Mouse (Mus musculus) monocyte, adult 2 months (primary cell): ENCODE results near the gene Tmem274.
A peak's percentile ranks its signal among the peaks of the same experiment; 100 is the strongest.

Experiments used
- DNase-seq, 2 experiments: peaks; one replicate each; pipeline ENCODE4 v3.0.0; 2022; ENCODE audit warnings: low spot score in 2 of 2, low read depth in 1 of 2

Tmem274 gene

GRCm38 (mm10) chr4:149469557-149469956, 7.6 kb upstream of the Tmem274 start:
- no peak for DNase-seq

GRCm38 (mm10) chr4:149475096-149475495, 2.1 kb upstream of the Tmem274 start:
- no peak for DNase-seq

- DNase-seq, result no peak
These were observed 7.4 kb downstream of the Tmem274 start for GRCm38 (mm10) chr4:149484566-149484965.

- DNase-seq, result peak; percentile 70 to 80
These were observed 8.1 kb downstream of the Tmem274 start, which contains the start of the genes Nmnat1 and Lzic for GRCm38 (mm10) chr4:149485053-149485824. Nmnat1 (minus strand) TSS chr4:149485202. Lzic (plus strand) TSS chr4:149485229.

- no peak for DNase-seq
These were observed 8.6 kb downstream of the Tmem274 start for GRCm38 (mm10) chr4:149485825-149486206.

GRCm38 (mm10) chr4:149487729-149488128, 10.6 kb downstream of the Tmem274 start:
- DNase-seq, result no peak

GRCm38 (mm10) chr4:149489415-149490240, 12.4 kb downstream of the Tmem274 start:
- no peak for DNase-seq

GRCm38 (mm10) chr4:149491151-149491550, 14.0 kb downstream of the Tmem274 start:
- no peak for DNase-seq

GRCm38 (mm10) chr4:149496612-149497011, 19.4 kb downstream of the Tmem274 start:
- DNase-seq, result no peak

GRCm38 (mm10) chr4:149498901-149499300, 21.7 kb downstream of the Tmem274 start:
- no peak for DNase-seq

- no peak for DNase-seq
These were observed 22.6 kb downstream of the Tmem274 start for GRCm38 (mm10) chr4:149499790-149500189.

GRCm38 (mm10) chr4:149504363-149504762, 27.2 kb downstream of the Tmem274 start:
- no peak for DNase-seq

GRCm38 (mm10) chr4:149504858-149505257, 27.7 kb downstream of the Tmem274 start:
- DNase-seq, result no peak

- DNase-seq, result no peak
These were observed 28.2 kb downstream of the Tmem274 start for GRCm38 (mm10) chr4:149505261-149505967.

GRCm38 (mm10) chr4:149506904-149507303, 29.7 kb downstream of the Tmem274 start:
- DNase-seq, result no peak

- DNase-seq, result no peak
These were observed 34.1 kb downstream of the Tmem274 start for GRCm38 (mm10) chr4:149511221-149511646.

GRCm38 (mm10) chr4:149512072-149512471, 34.9 kb downstream of the Tmem274 start:
- DNase-seq, result no peak

GRCm38 (mm10) chr4:149515706-149516105, 38.5 kb downstream of the Tmem274 start:
- DNase-seq, result no peak

GRCm38 (mm10) chr4:149517868-149518340, 40.7 kb downstream of the Tmem274 start, which contains the start of gene Ctnnbip1:
Ctnnbip1 (plus strand) TSS chr4:149518236.
- DNase-seq, result peak; percentile 91 to 96

GRCm38 (mm10) chr4:149518351-149519220, 41.4 kb downstream of the Tmem274 start:
- no peak for DNase-seq
